Mouse (Mus musculus): Measurements from ENCODE around the gene Pdgfra.

- no peak for TF ChIP-seq TAL1 (IDR thresholded peaks at IDR 0.05; ENCODE audit: low read length)
- no peak for TF ChIP-seq GATA1 (IDR thresholded peaks at IDR 0.05; ENCODE audit: low read length)
These were observed 69.5 kb downstream of the Pdgfra start for GRCm38 (mm10) chr5:75221610-75222009.

Measured in erythroblast, embryonic 14.5 days (primary cell).